Mouse (Mus musculus) lung, embryonic 15.5 days (tissue): ENCODE results near the gene Phlda3. TPM values are rescaled to one million over a fixed set of nuclear protein-coding genes. Genes with fewer than 3 reads are reported as not detected.

ENCODE experiments used
- ATAC-seq: fragments of 200-750 bp; cut with Nextera tagmentation; 2 replicates; pipeline ENCODE4 v1.8.0; 2017; ENCODE audit warnings: moderate number of reproducible peaks, borderline replicate concordance; ENCODE audit not compliant: low FRiP score, low TSS enrichment; ENCODE audit errors: extremely low read depth
- H3K27ac ChIP-seq: fragments of 300-500 bp; sonication (generic); 2 replicates; pipeline ENCODE4 v1.5.1; 2015; ENCODE audit warnings: moderate library complexity, mild to moderate bottlenecking, inconsistent platforms
- H3K27me3 ChIP-seq: fragments of 300-500 bp; sonication (generic); 2 replicates; pipeline ENCODE4 v1.6.1; 2015; ENCODE audit warnings: inconsistent platforms
- H3K36me3 ChIP-seq: fragments of 300-500 bp; sonication (generic); 2 replicates; pipeline ENCODE4 v1.6.1; 2015; ENCODE audit warnings: inconsistent platforms
- H3K4me1 ChIP-seq: fragments of 300-500 bp; sonication (generic); 2 replicates; pipeline ENCODE4 v1.6.1; 2015; ENCODE audit warnings: inconsistent platforms
- H3K4me2 ChIP-seq: fragments of 300-500 bp; sonication (generic); 2 replicates; pipeline ENCODE4 v1.6.1; 2015; ENCODE audit warnings: inconsistent platforms, mild to moderate bottlenecking, moderate library complexity
- H3K4me3 ChIP-seq: fragments of 300-500 bp; sonication (generic); 2 replicates; pipeline ENCODE4 v1.5.1; 2015; ENCODE audit warnings: mild to moderate bottlenecking, inconsistent platforms
- H3K9ac ChIP-seq: fragments of 300-500 bp; sonication (generic); 2 replicates; pipeline ENCODE4 v1.6.1; 2015; ENCODE audit warnings: inconsistent platforms
- H3K9me3 ChIP-seq: fragments of 300-500 bp; sonication (generic); 2 replicates; pipeline ENCODE4 v1.6.1; 2016; ENCODE audit warnings: inconsistent platforms
- WGBS: fragments of 180-500 bp; shearing (Covaris S2); methylation state at CpG from one replicate; pipeline ENCODE4 v1.1.7; 2015; 5-methylcytosine and 5-hydroxymethylcytosine counted together
- polyA plus RNA-seq: library from polyadenylated mRNA; unstranded; fragments of >200 nt; fragmentation: Nextera tagmentation; extraction: Ambion mirVana; gene quantifications from 2 replicates; pipeline ENCODE4 v1.2.1, GENCODE M21; 2015

Phlda3 gene
- polyA plus RNA-seq, 1 experiment from 2014 or later, result 79.9 TPM

DNA sequence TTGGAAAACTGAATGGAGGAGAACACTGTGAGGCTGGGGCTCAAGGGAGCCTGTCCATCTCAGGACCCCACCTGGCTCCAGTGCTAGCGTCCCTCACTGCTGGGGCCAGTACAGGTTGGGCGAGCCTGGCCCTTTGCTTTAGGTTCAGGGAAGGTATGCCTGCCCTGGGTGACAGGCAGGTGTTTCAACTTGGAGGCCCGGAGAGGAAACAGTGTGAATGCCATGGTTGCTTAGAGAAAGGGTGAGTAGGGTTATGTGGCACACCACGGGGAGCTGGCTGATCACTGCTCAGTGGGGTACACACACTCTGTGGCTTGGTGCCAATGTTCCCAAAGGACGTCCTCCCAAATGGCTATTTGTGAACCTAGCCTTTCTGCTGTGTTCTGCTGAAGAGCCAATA lies 48.6 kb downstream of the Phlda3 start:
- no peaks in the 10 kb centered on the region for H3K9me3 ChIP-seq
- no peak for ATAC-seq

DNA sequence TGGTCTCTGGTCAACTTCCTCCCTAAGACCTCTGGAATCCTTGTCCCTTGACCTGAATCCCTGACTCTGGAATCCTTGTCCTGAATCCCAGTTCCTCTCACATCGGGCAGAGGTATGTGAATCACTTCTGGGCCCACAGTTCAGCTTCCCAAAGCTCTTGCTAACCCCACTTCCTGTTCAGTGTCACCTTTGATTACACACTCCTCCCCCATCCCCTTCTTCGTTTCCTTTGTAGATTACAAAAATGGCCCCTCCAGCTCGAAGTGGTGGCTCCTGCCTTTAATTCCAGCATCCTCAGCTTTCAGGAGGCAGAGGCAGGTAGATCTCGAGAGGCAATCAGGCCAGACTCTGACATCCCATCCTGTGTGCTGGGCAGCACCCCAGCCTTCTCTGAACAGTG lies 51.7 kb downstream of the Phlda3 start:
- Histone ChIP-seq H3K4me3 (no peak overlapping the region; the same call in 1 of the 2 replicates), H3K9me3 (no peaks in the 10 kb centered on the region), H3K27me3 (peaks cover 37% of the 10 kb centered on the region), H3K4me1 (peaks cover 32% of the 10 kb centered on the region), H3K4me2 (0 out of 2 replicates have a peak overlapping the region, but pooled peaks have one; percentile 85), H3K9ac (no peak overlapping the region), H3K27ac (no peak overlapping the region), H3K36me3 (no peaks in the 10 kb centered on the region)
- 48% methylated on average over 4 of the region's 4 CpGs for WGBS
- no peak for ATAC-seq

More for the DNA sequence above, 48.6 kb downstream of the Phlda3 start:
- H3K4me2 ChIP-seq, result no peak overlapping the region
- peaks cover 29% of the 10 kb centered on the region for H3K27me3 ChIP-seq
- H3K4me1 ChIP-seq, result peaks cover 22% of the 10 kb centered on the region
- WGBS, result 64% methylated on average over 5 of the region's 5 CpGs
- no peak overlapping the region for H3K4me3 ChIP-seq
- H3K9ac ChIP-seq, result no peak overlapping the region
- H3K27ac ChIP-seq, result no peak overlapping the region
- H3K36me3 ChIP-seq, result no peaks in the 10 kb centered on the region

DNA sequence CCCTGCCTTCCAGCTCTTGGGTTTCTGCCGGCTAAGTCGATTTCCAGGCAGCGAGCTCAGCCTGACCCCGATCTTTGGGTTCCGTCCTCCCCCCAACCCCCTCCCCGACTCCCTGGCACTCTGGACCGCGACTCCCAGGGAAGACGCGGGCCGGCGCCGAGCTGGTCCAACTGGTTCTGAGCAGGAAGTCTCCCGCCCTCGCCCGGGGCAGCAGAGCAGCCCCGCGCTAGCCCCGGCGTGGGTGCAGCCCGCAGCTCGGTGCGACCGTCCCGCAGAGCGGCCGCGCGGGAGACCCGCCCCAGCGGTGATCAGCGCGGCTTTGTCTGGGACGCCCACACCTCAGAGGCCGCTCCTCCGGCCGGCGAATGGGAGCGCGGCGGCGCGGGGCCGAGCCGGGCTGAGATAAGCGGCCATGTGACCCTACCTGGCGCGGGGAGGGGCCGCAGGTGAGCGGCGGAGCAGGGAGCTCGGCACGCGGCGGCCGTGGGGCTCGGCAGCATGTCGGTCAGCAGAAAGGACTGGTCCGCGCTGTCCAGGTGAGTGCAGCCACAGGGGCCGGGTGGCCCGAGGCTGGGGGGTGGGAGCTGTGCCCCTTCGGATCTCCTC lies 52.7 kb downstream of the Phlda3 start, which contains the start of gene Lad1:
Gene Lad1 (plus strand): TSS at position 118 of the 606 bp plus-strand sequence.
- peak within 1 kb of the TSS; percentile 85 for H3K4me2 ChIP-seq
- peaks cover 29% of the 10 kb centered on the region for H3K4me1 ChIP-seq
- 0 out of 2 replicates have a peak within 1 kb of the TSS, but pooled peaks have one; percentile 21 for H3K27ac ChIP-seq
- peak within 1 kb of the TSS; percentile 52 for H3K4me3 ChIP-seq
- ATAC-seq, result peak; percentile 74; the same call in 1 of the 2 replicates
- H3K27me3 ChIP-seq, result peaks cover 37% of the 10 kb centered on the region
- no peaks in the 10 kb centered on the region for H3K36me3 ChIP-seq
- no peaks in the 10 kb centered on the region for H3K9me3 ChIP-seq
- H3K9ac ChIP-seq, result peak within 1 kb of the TSS; percentile 45
- 1% methylated on average over 61 of the region's 63 CpGs for WGBS

Other genes with a start within 250 kb of the Phlda3 start
- gene Nav1, start 158.8 kb upstream of the Phlda3 start, polyA plus RNA-seq, result 10.7 and 11.6 TPM in 2 replicates
- gene Csrp1, start 46.1 kb upstream of the Phlda3 start, polyA plus RNA-seq, result 275 and 280 TPM in 2 replicates
- 97.5 and 117 TPM in 2 replicates for gene Tnni1, start 13.3 kb downstream of the Phlda3 start, polyA plus RNA-seq
- 14.9 and 17.0 TPM in 2 replicates for gene Lad1, start 52.5 kb downstream of the Phlda3 start, polyA plus RNA-seq
- gene Tnnt2, start 70.2 kb downstream of the Phlda3 start, polyA plus RNA-seq, result 158 and 190 TPM in 2 replicates
- gene Pkp1, start 153.1 kb downstream of the Phlda3 start, polyA plus RNA-seq, result 0.20 and 0.67 TPM in 2 replicates
- gene Igfn1, start 240.2 kb downstream of the Phlda3 start, polyA plus RNA-seq, result not detected in 2 replicates
- gene Tmem9, start 242.0 kb downstream of the Phlda3 start, polyA plus RNA-seq, result 153 and 162 TPM in 2 replicates